Comparison of ENCODE assay signal across 9 mouse cellular contexts in genomic region chr11:78922678-78923407, GRCm38 (mm10). TPM values are rescaled to one million over a fixed set of nuclear protein-coding genes. Genes with fewer than 3 reads are reported as not detected.
DNase-seq lines count a peak whose midpoint lies in the region; ATAC-seq and TF ChIP-seq lines count a peak whose summit lies in the region.
"Had no signal": no experiment of that assay in that cellular context is flagged by ENCODE, and none has a peak within 500 bp of the region (broad histone marks: within the 10 kb centered on the region; RNA-seq: fewer than 3 reads in every experiment).

No protein-coding gene starts in this region.

- H3K4me2 ChIP-seq in heart, embryonic 12.5 days, result no peak overlapping the region
- H3K4me2 ChIP-seq in embryonic facial prominence, embryonic 14.5 days (ENCODE audit: low read depth, low read length), result no peak overlapping the region
- H3K4me2 ChIP-seq in kidney, postnatal 0 days (ENCODE audit: low read length), result no peak overlapping the region
- H3K4me2 ChIP-seq: liver, embryonic 15.5 days had no signal

- H3K27me3 ChIP-seq in heart, embryonic 12.5 days (replicated peaks), result peaks cover 59% of the 10 kb centered on the region
- H3K27me3 ChIP-seq in embryonic facial prominence, embryonic 14.5 days (replicated peaks; ENCODE audit: control insufficient read depth, insufficient read depth, low read length), result peaks cover 36% of the 10 kb centered on the region
- peaks cover 25% of the 10 kb centered on the region for H3K27me3 ChIP-seq in kidney, postnatal 0 days (ENCODE audit: insufficient read depth, low read length)
- no peaks in the 10 kb centered on the region; the same call in none of the 2 replicates for H3K27me3 ChIP-seq in testis, adult 2 months (ENCODE audit: control insufficient read depth, insufficient read depth, low read length)

- no peak overlapping the region for H3K4me3 ChIP-seq in heart, embryonic 12.5 days
- no peak overlapping the region for H3K4me3 ChIP-seq in embryonic facial prominence, embryonic 14.5 days (ENCODE audit: low read depth, low read length)
- no peak overlapping the region for H3K4me3 ChIP-seq in kidney, postnatal 0 days (replicated peaks; ENCODE audit: low read depth, low read length)
- H3K4me3 ChIP-seq in testis, adult 2 months (ENCODE audit: control insufficient read depth, low read depth, low read length), result no peak overlapping the region
- H3K4me3 ChIP-seq: liver, embryonic 15.5 days had no signal

- no peak for TF ChIP-seq POLR2A in testis, adult 2 months (IDR thresholded peaks at IDR 0.05; ENCODE audit: control insufficient read depth, low read depth, low read length)

- no peak overlapping the region for H3K27ac ChIP-seq in heart, embryonic 12.5 days (ENCODE audit: poor library complexity, severe bottlenecking)
- no peak overlapping the region for H3K27ac ChIP-seq in embryonic facial prominence, embryonic 14.5 days (replicated peaks; ENCODE audit: low read depth, low read length)
- no peak overlapping the region for H3K27ac ChIP-seq in kidney, postnatal 0 days
- H3K27ac ChIP-seq in testis, adult 2 months (ENCODE audit: control insufficient read depth, insufficient read depth, low read depth, low read length), result no peak overlapping the region
- H3K27ac ChIP-seq: liver, embryonic 15.5 days had no signal

- 41% methylated on average over 8 of the region's 8 CpGs for WGBS in heart, embryonic 12.5 days
- WGBS in embryonic facial prominence, embryonic 14.5 days, result 33% methylated on average over 8 of the region's 8 CpGs
- 38% methylated on average over 8 of the region's 8 CpGs for whole genome bisulfite sequencing in kidney, postnatal 0 days

- peaks cover 12% of the 10 kb centered on the region; the same call in 1 of the 2 replicates for H3K4me1 ChIP-seq in heart, embryonic 12.5 days (replicated peaks)
- 0 out of 2 replicates have a peak, but pooled peaks cover 3% of the 10 kb centered on the region for H3K4me1 ChIP-seq in embryonic facial prominence, embryonic 14.5 days (ENCODE audit: control insufficient read depth, insufficient read depth, low read length)
- H3K4me1 ChIP-seq in kidney, postnatal 0 days (replicated peaks; ENCODE audit: insufficient read depth, low read length), result no peaks in the 10 kb centered on the region; the same call in 1 of the 2 replicates
- H3K4me1 ChIP-seq in testis, adult 2 months (ENCODE audit: control insufficient read depth, insufficient read depth, low read length), result no peaks in the 10 kb centered on the region
- H3K4me1 ChIP-seq: liver, embryonic 15.5 days had no signal

- H3K9me3 ChIP-seq in heart, embryonic 12.5 days (replicated peaks), result no peaks in the 10 kb centered on the region
- H3K9me3 ChIP-seq in embryonic facial prominence, embryonic 14.5 days (ENCODE audit: control insufficient read depth, low read length), result no peaks in the 10 kb centered on the region
- no peaks in the 10 kb centered on the region for H3K9me3 ChIP-seq in kidney, postnatal 0 days (replicated peaks; ENCODE audit: low read length)
- H3K9me3 ChIP-seq: liver, embryonic 15.5 days had no signal

- no peaks in the 10 kb centered on the region for H3K36me3 ChIP-seq in heart, embryonic 12.5 days
- no peaks in the 10 kb centered on the region for H3K36me3 ChIP-seq in embryonic facial prominence, embryonic 14.5 days (ENCODE audit: control insufficient read depth, insufficient read depth, low read length)
- no peaks in the 10 kb centered on the region for H3K36me3 ChIP-seq in kidney, postnatal 0 days (ENCODE audit: insufficient read depth, low read length)
- no peaks in the 10 kb centered on the region for H3K36me3 ChIP-seq in testis, adult 2 months (ENCODE audit: control insufficient read depth, insufficient read depth, low read length)
- H3K36me3 ChIP-seq: liver, embryonic 15.5 days had no signal

- DNase-seq in heart, adult 11 months, result peak; percentile 92
- peak; percentile 57 for DNase-seq in A20 (ENCODE audit: low read depth, low spot score)
- peak; percentile 47 to 57 for DNase-seq in adrenal gland, adult 18-20 months (ENCODE audit: low spot score in 2 of 2)
- peak; percentile 62 for DNase-seq in embryonic facial prominence, embryonic 14.5 days (ENCODE audit: low spot score)
- peak; percentile 81 for DNase-seq in kidney, postnatal 0 days (ENCODE audit: low spot score)
- peak; percentile 38 for DNase-seq in lung, postnatal 10 days

- no peak for ATAC-seq in heart, embryonic 12.5 days (ENCODE audit: insufficient number of reproducible peaks, low FRiP score)
- no peak for ATAC-seq in embryonic facial prominence, embryonic 14.5 days (ENCODE audit: low read depth)
- ATAC-seq in kidney, postnatal 0 days (replicated peaks; ENCODE audit: low FRiP score, low read depth), result no peak

- peak; percentile 89 for TF ChIP-seq CTCF in kidney, postnatal 0 days (IDR thresholded peaks at IDR 0.05; ENCODE audit: low read depth)
- peak; percentile 90; the same call in 1 of the 2 replicates for TF ChIP-seq CTCF in testis, adult 2 months (IDR thresholded peaks at IDR 0.05; ENCODE audit: control insufficient read depth, insufficient read depth, insufficient replicate concordance, low read depth, low read length)

- no peak overlapping the region for H3K9ac ChIP-seq in heart, embryonic 12.5 days
- no peak overlapping the region for H3K9ac ChIP-seq in embryonic facial prominence, embryonic 14.5 days (ENCODE audit: low read depth, low read length)
- no peak overlapping the region for H3K9ac ChIP-seq in kidney, postnatal 0 days (ENCODE audit: low read depth, low read length)
- H3K9ac ChIP-seq: liver, embryonic 15.5 days had no signal

RNA-seq across cellular contexts. Expression of gene Nos2, which starts 2.3 kb away (rescaled TPM):
- 0.33 and 0.37 TPM in 2 replicates for polyA plus RNA-seq in heart, embryonic 12.5 days (2016; fragmentation: Nextera tagmentation; extraction: Ambion mirVana)
- total RNA-seq in adrenal gland, adult 18-20 months (2021), result 1 to 10 TPM in 1 of 2 experiments, under 1 TPM in 1; 0.30 to 1.7 TPM
- 2.1 TPM in 2 replicates for polyA plus RNA-seq in embryonic facial prominence, embryonic 14.5 days (2014; fragmentation: Nextera tagmentation; extraction: Ambion mirVana)
- 0.92 and 1.2 TPM in 2 replicates for polyA plus RNA-seq in kidney, postnatal 0 days (2015; fragmentation: Nextera tagmentation; extraction: Ambion mirVana)
- 0.61 and 0.70 TPM in 2 replicates for polyA plus RNA-seq in testis, adult 2 months (2012; rRNA removed)

Comparison
In these comparisons a context has a peak if more than half of its experiments do, and no peak if none do; other contexts are left out.
1. DNase-seq: peak in every context shown above with its lines; median percentile 92 in heart, adult 11 months; 81 in kidney, postnatal 0 days; 62 in embryonic facial prominence, embryonic 14.5 days; 57 in A20; 52 in adrenal gland, adult 18-20 months; 38 in lung, postnatal 10 days.